Mouse (Mus musculus) lung, adult 18-20 months (tissue): ENCODE results near the gene Hoxd12.
A peak's percentile ranks its signal among the peaks of the same experiment; 100 is the strongest.

ENCODE experiments used
- DNase-seq, 2 experiments: peaks; one replicate each; pipeline ENCODE4 v3.0.0; 2022; ENCODE audit warnings: mixed read lengths in 2 of 2

The Hoxd12 gene

GRCm38 (mm10) chr2:74696442-74697335 is 21.9 kb downstream of the Hoxd12 start:
- no peak for DNase-seq

- DNase-seq = no peak
Measured at GRCm38 (mm10) chr2:74697567-74698121, 22.8 kb downstream of the Hoxd12 start, which contains the start of gene Hoxd9. Gene Hoxd9 (plus strand): TSS chr2:74697727.

- DNase-seq = no peak
Measured at GRCm38 (mm10) chr2:74698201-74699052, 23.6 kb downstream of the Hoxd12 start.

GRCm38 (mm10) chr2:74699053-74699430 is 24.2 kb downstream of the Hoxd12 start:
- DNase-seq = no peak

- no peak for DNase-seq
Measured at GRCm38 (mm10) chr2:74699664-74700545, 25.1 kb downstream of the Hoxd12 start.

- DNase-seq = no peak
Measured at GRCm38 (mm10) chr2:74700546-74701112, 25.8 kb downstream of the Hoxd12 start.

GRCm38 (mm10) chr2:74701949-74702819 is 27.4 kb downstream of the Hoxd12 start:
- peak; percentile 49 to 53 for DNase-seq

- no peak for DNase-seq
Measured at GRCm38 (mm10) chr2:74702820-74703219, 28.0 kb downstream of the Hoxd12 start.

- DNase-seq = no peak
Measured at GRCm38 (mm10) chr2:74703317-74703716, 28.5 kb downstream of the Hoxd12 start.

GRCm38 (mm10) chr2:74703720-74704392 is 29.0 kb downstream of the Hoxd12 start:
- DNase-seq = no peak

- no peak for DNase-seq
Measured at GRCm38 (mm10) chr2:74704393-74704998, 29.7 kb downstream of the Hoxd12 start, which contains the start of gene Hoxd8. Gene Hoxd8 (plus strand): TSS chr2:74704615.

- no peak for DNase-seq
Measured at GRCm38 (mm10) chr2:74704999-74705466, 30.2 kb downstream of the Hoxd12 start.

- no peak for DNase-seq
Measured at GRCm38 (mm10) chr2:74705467-74706089, 30.8 kb downstream of the Hoxd12 start.

- no peak for DNase-seq
Measured at GRCm38 (mm10) chr2:74706393-74706960, 31.7 kb downstream of the Hoxd12 start.

- no peak for DNase-seq
Measured at GRCm38 (mm10) chr2:74707599-74707998, 32.8 kb downstream of the Hoxd12 start.

GRCm38 (mm10) chr2:74708676-74709075 is 33.9 kb downstream of the Hoxd12 start:
- DNase-seq = no peak

GRCm38 (mm10) chr2:74709465-74710419 is 34.9 kb downstream of the Hoxd12 start:
- DNase-seq = no peak
